Mouse (Mus musculus) forelimb bud, embryonic 11.5 days (tissue): ENCODE data around the gene Btnl2.
A peak's percentile ranks its signal among the peaks of the same experiment; 100 is the strongest.
"Not testable (repeated sequence)": the region's sequence is repeated elsewhere in the genome, so short reads cannot be mapped to it uniquely, and the experiment has no call there.

ENCODE experiments used
- DNase-seq: peaks from one replicate; pipeline ENCODE4 v3.0.0-alpha.2; 2012; ENCODE audit warnings: low read depth, low spot score

The Btnl2 gene

DNA sequence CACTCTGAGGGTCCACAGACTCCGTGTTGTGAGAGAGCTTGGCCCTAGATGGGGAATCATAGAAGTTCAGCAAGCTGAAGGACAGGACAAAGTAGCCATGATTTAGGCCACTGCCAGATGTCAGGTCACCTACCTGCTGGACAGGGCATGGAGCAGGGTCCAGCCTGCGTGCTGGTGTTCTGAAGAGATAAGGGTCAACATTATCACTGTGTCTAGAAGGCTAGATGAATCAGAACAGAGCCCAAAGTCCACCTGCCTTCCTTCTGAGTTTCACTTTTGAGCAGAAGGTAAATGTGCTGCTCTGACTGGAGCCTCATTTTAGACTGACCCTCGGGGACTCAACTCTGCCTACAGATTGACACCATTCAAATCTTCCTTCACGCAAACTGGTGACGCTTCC lies at the start of gene Btnl2:
Gene Btnl2 (plus strand): TSS at position 284 of the 400 bp plus-strand sequence.
- DNase-seq, result no peak

DNA sequence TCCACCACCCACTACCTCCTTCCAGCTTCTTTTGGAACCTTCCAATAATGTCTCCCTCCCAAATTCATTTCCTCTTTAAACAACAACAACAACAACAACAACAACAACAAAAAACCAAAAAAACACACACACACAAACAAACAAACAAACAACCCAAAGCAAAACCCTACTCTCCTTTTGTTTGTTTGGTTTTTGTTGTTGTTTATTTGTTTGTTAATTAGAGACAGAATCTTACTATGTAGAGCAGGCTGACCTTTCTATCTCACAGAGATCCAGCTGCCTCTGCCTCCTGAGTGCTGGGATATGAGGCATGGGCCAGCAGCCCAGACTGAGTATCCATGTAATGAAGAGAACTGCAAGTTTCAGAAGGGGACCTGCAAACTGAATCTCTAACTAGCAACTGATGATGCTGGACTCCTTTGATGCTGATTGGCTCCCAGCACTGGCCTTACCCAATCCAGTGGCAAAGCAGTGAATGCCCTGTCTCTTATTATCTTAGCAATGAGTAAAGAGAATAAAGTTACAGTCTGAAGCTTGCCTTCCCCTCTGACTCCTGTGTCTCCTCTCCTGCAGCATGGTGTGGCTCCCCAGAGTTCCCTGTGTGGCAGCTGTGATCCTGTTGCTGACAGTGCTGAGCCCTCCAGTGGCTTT lies 49.1 kb upstream of the Btnl2 start, which contains the start of gene H2-Eb1:
Gene H2-Eb1 (plus strand): TSS at position 488 of the 651 bp plus-strand sequence.
- DNase-seq, result peak; percentile 84

DNA sequence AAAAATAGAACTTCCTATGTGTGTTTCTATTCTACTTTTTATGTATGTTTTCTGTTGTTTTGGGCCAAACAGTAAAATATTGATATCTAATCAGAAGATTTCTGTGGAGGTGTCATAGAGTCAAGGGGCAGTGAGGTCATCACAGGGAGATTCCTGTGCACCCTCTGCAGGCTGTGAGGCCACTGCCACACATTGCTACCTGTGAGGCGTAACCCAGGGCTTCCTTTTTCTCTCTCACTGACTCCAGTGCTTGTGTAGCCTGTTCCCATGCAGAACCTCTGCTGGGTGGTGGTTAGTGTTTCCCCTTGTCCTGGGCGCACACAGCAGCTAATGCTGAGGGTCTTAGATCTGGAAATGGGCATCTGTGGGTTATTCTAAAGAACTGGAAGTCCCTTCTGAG lies 48.2 kb upstream of the Btnl2 start:
- DNase-seq, result no peak

DNA sequence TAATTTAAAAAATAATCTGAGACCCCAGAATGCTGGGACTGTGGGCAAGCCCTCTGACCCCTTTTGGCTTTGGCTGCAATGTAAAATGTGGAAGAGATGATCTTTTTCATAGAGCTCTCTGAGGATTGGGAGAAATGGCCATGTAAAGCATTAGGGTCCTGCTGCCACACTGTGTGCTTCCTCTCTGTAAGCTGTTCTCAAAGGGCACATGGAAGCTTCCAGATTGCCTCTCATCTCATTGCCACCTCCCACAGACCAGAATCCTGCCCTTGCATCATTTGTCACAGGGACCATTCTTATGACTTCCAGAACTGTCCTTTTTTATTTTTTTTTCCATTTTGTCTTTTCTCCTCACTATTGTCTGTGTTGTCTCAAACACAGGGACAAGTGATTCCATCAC lies 47.4 kb upstream of the Btnl2 start:
- DNase-seq, result no peak

DNA sequence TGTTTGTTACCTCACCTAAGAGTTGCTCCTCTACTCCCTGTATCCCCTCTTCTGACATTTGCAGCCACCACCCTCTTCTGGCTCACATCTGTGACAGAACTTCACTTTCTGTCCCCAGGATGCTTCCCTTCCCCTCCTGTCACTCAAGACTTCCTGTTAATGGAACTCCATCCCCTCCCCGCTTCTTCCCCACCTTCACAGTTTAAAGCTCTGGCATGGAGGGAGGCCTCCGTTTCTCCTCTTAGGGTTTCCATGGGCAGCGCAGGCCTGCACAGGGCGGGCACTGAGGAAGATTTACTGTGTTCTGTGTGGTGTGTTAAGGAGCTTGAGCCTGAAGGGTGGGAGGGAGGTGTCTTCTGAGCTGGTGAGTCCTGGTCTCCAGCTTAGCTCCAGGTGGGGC lies 46.5 kb upstream of the Btnl2 start:
- no peak for DNase-seq

DNA sequence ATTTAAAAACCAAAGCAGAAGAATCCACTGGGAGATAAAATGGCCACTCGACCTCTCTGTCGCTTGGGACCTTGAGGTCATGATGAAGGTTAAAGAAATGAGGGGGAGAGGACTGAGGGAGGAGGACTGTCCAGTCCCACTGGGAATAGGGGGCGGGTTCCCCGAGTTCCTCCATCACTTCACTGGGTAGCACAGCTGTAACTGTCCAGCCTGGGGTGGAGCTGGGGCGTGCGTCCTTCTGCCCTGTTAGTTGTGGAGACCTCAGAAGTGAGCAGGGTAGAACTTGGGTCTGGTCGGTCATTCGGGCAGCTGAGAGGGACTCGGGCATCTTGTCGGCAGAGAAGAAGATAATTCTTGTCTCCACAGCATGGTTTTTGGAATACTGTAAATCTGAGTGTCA lies 45.4 kb upstream of the Btnl2 start:
- no peak for DNase-seq

DNA sequence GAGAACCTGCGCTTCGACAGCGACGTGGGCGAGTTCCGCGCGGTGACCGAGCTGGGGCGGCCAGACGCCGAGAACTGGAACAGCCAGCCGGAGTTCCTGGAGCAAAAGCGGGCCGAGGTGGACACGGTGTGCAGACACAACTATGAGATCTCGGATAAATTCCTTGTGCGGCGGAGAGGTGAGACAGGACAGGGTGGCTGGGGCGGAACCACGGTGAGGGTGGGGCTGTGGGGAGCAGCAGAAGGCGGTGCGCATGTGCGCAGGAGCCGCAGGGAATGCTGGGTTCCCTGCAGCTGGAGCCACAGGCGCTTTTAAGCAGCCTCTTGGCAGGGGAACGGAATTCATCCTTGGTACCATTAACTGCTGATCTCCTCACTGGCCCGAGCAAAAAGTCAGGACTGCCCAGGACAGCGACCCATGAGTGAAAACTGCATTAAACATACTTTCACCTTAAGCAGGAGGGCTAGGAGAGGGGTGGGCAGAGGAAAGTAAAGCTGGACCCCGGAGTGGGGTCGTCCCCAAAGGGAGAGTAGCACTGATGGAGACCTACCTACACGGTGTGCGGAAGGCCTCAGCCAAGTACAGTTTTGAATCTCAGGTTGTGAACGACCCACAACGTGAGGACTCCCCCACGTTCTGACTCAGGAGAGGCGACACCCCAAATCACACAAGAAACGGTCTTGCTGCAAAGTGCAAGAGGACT lies 44.8 kb upstream of the Btnl2 start:
- DNase-seq, result peak; percentile 66

DNA sequence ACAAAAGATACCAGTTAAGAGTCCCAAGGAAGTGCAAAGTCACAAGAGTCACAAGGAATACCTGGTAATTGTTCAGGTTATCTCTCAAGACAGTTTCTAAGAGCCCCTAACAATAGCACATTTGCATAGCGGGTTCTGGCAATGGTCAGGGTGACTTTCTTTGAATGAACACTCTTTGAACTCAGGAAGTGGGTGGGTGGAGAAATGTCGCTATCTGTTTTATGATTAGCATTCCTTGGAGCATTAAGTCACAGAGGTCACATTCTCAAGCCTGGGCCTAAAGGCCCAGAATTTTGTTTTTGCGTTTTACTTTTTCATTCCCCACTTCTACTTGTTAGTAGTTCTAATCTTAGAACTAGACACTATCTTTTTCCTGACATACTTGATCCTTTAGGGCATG lies 44.1 kb upstream of the Btnl2 start:
- not testable (repeated sequence) for DNase-seq

DNA sequence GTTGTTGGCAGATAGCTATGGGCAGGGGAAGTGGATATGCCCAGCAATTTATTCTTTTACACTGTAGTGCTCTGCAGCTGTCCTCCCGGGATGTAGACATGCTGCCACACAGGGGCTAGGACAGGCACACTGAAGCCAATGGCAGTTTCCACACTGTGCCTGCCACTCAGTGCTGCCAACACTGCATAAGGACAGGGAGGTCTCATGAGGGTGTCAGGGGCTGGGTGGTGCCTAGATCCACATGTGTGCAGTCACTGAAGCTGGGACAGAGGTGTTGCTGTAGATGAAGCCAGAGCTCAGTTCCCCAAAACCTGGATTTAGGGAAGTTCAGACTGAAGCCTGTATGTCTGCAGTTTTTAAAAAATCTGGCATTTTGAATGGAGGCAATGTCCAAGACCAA lies 42.4 kb upstream of the Btnl2 start:
- no peak for DNase-seq

DNA sequence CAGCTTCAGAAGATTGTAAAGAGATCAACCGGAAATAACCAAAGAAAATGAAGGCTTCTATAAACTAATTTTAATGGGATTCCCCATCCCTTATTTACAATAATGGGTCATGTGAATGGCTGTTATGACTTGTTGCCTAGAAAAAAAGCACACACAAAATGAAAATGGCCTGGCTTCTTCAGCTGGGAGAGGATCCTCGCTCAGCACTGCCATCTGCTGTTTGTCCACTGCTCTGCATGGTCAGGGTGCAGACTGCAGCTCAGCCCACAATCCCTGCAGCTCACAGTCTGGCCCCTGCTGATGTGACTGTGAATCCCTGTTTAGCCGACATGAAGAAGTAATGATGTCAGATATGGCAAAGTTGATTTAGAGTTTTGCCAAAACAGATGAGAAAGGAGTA lies 41.2 kb upstream of the Btnl2 start:
- peak; percentile 74 for DNase-seq

DNA sequence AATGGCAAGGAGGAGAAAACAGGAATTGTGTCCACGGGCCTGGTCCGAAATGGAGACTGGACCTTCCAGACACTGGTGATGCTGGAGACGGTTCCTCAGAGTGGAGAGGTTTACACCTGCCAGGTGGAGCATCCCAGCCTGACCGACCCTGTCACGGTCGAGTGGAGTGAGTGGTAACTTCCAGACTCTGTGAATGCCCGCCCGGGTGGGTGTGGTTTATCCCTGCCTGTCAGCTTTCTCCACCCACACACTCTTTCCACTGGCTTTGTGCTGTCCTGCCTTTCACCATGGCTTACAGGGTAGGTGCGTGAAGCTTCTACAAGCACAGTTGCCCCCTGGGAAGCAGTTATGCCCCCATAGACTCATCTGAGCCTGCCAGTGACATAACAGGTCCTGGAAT lies 40.3 kb upstream of the Btnl2 start:
- no peak for DNase-seq

DNA sequence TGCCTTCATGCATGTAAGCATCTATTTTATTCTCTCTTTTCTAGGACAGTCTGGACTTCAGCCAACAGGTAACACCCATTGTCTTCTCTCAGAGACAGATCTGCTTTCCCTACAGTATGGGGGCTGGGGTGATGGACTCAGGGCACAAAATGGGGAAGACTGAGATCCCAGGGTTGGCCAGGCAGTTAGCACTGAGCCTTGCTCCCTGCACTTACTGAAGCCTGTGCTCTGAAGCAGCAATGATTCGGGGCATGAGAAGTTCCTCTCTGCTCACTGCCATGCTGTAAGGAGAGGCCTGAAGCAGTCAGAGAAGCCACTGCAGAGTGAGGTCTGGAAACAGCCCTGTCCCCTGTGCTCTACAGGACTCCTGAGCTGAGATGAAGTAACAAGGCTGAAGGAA lies 39.1 kb upstream of the Btnl2 start:
- DNase-seq, result no peak

DNA sequence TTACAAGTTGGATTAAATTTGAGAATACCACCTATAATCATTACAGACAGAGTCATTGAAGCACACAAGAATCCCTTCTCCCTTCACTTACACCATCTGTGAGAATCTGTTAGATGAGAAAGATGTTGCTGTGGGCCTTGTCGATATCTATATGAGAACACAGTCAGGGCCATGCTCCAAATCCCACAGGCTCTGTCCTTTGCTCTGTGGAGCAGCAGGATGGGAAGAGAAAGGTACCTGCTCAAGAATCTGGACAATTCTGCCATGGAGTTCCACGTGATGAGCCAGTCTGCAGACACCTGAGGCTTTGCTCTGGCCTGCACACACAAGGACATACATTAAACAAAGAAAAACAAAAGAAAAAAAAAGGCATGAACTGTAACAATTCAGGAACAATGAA lies 37.9 kb upstream of the Btnl2 start:
- no peak for DNase-seq

DNA sequence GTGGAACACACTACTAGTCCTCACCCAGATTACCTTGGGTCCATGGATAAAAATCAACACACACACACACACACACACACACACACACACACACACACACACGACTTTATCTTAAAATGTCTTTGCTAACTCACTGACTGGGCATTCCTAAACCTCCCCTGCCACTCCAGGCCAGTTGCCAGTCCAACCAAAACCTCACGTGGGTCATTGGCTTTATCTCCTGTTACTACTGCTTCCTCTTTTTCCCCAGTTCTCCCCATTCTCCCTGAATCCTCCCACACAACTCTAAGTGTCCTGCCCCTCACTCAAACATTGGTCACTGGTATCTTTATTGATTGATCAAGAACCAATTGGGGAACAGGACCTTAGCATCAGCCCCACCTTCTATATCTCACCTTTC lies 37.3 kb upstream of the Btnl2 start:
- no peak for DNase-seq

DNA sequence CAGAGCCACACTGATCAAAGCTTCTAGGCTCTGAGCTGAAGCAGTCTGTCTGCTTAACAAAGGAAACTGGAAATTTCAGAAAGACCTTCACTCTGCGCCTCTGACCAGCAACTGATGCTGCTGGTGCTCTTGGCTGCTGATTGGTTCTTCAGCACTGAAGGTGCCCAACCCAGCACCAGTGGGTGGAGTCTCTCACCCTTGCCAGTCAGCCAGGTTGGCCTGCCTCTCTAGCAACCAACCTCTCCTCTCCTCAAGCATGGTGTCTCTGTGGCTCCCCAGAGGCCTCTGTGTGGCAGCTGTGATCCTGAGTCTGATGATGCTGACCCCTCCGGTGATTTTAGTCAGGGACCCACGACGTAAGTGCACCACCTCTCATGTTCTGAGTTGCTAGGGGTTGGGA lies 29.2 kb upstream of the Btnl2 start, which contains the start of gene H2-Eb2:
Gene H2-Eb2 (plus strand): TSS at position 230 of the 400 bp plus-strand sequence.
- DNase-seq, result no peak

DNA sequence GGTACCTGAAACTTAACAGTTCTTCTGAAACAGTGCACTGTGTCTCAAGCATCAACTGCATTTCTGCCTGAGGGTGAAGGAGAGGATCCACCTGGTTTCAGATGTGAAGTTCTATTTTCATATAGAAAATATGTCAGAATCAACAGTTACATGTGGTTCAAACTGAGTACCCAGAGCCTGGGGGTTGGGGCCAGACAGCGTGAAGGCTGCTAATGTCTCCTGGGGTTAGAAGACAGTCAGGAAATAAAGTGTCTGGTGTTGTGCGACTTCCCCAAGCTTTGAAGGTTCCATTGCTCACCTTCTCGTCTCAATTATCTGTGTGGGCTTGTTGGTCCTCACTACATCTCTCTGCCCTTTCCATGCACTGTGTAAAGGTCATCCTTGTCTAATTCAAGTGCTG lies 28.2 kb upstream of the Btnl2 start:
- DNase-seq, result no peak

DNA sequence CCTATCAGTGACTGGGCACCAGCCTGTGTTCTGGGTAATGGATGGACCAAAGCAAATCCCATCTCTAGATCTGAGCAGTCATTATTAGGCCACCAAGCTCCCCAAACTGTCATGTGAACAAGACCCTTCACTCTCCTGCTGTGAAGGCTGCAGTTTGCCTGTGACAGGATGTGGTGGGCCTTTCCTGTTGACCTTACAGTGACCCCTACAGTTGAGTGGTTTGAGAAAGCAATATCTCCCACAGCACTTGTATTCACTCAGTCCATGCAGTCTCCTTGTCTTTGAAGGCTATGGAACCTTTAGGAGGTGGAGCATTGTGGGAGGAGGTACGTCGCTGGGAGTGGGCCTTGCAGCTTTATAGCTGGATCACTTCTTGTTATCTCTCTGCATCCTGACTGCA lies 24.8 kb upstream of the Btnl2 start:
- no peak for DNase-seq

DNA sequence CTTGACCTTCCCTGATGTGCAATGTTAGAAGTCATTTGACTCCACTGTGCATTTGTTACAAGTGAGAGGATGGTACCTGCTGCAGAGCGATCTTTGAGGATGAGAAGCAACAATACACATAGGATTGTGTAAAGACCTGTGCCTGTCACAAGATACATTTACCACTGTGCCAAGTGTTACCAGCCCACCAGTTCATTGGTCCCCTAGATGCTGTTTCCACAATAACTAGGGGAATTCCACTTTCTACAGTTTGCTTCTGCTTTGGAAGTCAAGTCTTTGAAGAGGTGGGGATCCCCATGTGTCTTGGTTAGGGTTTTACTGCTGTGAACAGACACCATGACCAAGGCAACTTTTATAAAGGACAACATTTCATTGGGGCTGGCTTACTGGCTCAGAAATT lies 23.4 kb upstream of the Btnl2 start:
- no peak for DNase-seq

DNA sequence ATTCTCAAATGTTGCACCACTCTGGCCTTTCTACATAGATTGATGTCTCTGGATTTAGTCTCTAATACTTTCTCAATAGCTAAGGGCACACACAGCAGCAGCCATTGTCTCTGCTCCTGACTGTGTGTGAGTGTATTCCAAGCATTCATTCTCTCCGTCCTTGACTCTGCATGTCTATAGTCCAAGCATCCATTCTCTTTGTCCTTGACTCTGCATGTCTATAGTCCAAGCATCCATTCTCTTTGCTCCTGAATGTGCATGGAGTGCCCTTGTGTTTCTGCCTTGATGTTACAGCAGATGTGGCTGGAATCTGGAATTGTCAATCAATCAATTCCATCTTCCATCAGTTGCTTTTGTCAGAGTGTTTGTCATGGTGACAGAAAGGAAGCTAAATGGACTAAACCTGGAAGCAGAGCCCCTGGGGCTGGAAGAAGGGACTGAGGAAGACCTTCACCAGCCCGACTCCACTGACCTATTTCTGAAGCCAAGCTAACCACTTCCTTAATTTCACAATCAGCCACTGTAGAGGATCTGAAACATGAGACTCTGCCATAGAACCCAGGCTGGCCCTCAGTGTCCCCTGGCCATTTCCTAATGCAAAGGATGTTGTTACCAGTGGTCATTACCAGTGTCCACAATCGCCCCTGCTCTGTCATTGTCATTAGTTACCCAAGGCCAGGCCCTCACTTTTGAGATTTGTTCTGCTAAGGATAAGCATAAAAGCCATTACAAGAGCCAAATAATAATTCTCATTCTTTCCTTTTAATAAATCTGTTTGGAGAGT lies 13.8 kb upstream of the Btnl2 start:
- DNase-seq, result no peak

DNA sequence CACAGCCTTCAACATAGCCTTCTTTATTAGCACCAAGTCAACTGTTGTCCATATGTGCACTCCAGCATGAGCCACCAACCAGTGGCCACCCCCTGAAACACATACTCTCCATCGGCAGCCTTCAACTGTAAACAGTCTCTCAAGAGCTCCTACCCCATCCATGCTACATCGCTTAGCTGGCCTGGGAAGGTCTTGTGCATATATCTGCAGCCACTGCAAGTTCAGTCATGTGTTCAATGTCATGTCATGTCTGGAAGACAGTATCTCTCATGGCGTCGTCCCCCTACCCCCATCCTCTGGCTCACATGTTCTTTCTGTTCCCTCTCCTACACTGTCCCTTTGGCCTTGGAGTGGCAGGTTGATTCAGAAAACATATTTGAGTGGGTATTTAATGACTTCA lies 9.7 kb upstream of the Btnl2 start:
- no peak for DNase-seq

DNA sequence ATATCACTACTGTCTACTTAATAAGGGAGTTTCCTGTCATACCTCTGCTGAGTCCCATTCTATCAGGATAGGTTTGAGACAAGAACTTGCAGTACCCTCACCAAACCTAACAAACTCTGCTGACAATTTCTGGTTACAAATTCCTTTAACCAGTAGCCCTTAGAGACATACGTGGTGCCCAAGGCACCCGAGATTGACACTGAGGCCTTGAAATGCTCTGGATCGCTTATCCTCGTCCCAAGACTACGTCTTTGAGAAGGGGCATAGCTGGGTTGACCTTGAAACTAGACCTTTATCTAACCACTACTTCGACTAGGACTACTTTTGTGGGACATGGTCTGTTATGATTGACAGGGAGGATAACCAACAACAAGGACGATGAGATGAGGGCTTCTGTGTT lies 9.1 kb upstream of the Btnl2 start:
- DNase-seq, result no peak

DNA sequence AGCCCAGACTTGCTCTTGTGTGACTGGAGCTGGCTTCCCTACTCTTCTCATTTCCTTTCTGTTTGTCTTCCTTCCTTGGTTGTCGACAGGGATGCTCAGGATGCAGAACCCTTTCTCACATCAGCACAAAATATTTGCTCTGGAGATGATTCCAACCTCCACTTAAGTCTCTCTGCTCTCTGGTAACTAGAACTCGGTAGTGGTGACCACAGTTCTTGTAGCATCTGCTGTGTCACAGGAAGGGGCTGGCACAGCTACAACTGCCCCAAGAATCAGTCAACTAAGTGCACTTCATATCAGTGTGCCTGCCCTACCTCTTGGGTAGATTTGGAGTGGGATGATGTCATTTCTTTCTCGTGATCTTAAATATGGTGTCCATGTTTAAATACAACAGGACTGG lies 8.6 kb upstream of the Btnl2 start:
- DNase-seq, result no peak
